Mouse (Mus musculus) liver, embryonic 12.5 days (tissue): ENCODE measurements around the gene Smco1. TPM values are rescaled to one million over a fixed set of nuclear protein-coding genes. Genes with fewer than 3 reads are reported as not detected.
A peak's percentile ranks its signal among the peaks of the same experiment; 100 is the strongest.
"Not testable (repeated sequence)": the region's sequence is repeated elsewhere in the genome, so short reads cannot be mapped to it uniquely, and the experiment has no call there.

Experiments used
- ATAC-seq: fragments of 200-750 bp; cut with Nextera tagmentation; 2 replicates; pipeline ENCODE4 v1.8.0; 2017; ENCODE audit warnings: moderate number of reproducible peaks, mild to moderate bottlenecking, moderate library complexity
- H3K27ac ChIP-seq: fragments of 300-500 bp; sonication (generic); 2 replicates; pipeline ENCODE4 v1.5.1; 2016; ENCODE audit warnings: mild to moderate bottlenecking
- H3K27me3 ChIP-seq: fragments of 300-500 bp; sonication (generic); replicated peaks from 2 replicates; pipeline ENCODE4 v1.6.1; 2016; ENCODE audit warnings: mild to moderate bottlenecking, moderate library complexity
- H3K36me3 ChIP-seq: fragments of 300-500 bp; sonication (generic); 2 replicates; pipeline ENCODE4 v1.6.1; 2016; ENCODE audit warnings: mild to moderate bottlenecking, moderate library complexity
- H3K4me1 ChIP-seq: fragments of 300-500 bp; sonication (generic); 2 replicates; pipeline ENCODE4 v1.6.1; 2016
- H3K4me2 ChIP-seq: fragments of 300-500 bp; sonication (generic); 2 replicates; pipeline ENCODE4 v1.6.1; 2016; ENCODE audit warnings: mild to moderate bottlenecking, moderate library complexity
- H3K4me3 ChIP-seq: fragments of 300-500 bp; sonication (generic); 2 replicates; pipeline ENCODE4 v1.5.1; 2016; ENCODE audit warnings: mild to moderate bottlenecking, moderate library complexity
- H3K9ac ChIP-seq: fragments of 300-500 bp; sonication (generic); 2 replicates; pipeline ENCODE4 v1.6.1; 2016; ENCODE audit warnings: mild to moderate bottlenecking, moderate library complexity
- H3K9me3 ChIP-seq: fragments of 300-500 bp; sonication (generic); replicated peaks from 2 replicates; pipeline ENCODE4 v1.6.1; 2016; ENCODE audit warnings: mild to moderate bottlenecking, moderate library complexity
- WGBS: fragments of 180-500 bp; shearing (Covaris S2); methylation state at CpG from one replicate; pipeline ENCODE4 v1.1.7; 2016; ENCODE audit not compliant: insufficient replicate concordance; 5-methylcytosine and 5-hydroxymethylcytosine counted together
- polyA plus RNA-seq: library from polyadenylated mRNA; unstranded; fragments of >200 nt; fragmentation: Nextera tagmentation; extraction: Ambion mirVana; gene quantifications from 2 replicates; pipeline ENCODE4 v1.2.1, GENCODE M21; 2016

Smco1 gene
- polyA plus RNA-seq, result not detected in 2 replicates

DNA sequence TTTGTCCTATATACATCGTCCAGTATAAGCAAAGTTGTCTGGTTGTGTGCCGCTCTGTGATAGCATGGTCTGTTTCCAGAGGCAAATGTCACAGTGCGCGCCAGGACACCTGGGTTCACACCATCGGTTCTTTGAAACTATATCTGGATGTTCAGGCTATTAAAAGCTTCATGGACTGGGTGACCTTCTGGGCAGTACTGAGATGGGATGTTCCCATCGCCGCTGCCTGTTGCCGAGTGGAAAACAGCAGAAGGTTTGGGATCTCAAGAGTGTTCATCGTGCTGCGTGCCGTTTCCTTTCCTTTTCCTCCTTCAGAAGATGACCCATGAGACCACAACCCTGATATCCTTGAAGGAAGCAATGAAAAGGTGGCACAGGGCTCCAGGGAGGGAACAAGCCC lies at the start of gene Smco1:
TSS of gene Smco1 (plus strand) at position 178 of the 400 bp plus-strand sequence.
- H3K9ac ChIP-seq, result no peak within 1 kb of the TSS
- H3K36me3 ChIP-seq, result no peaks in the 10 kb centered on the region
- H3K27ac ChIP-seq, result no peak within 1 kb of the TSS
- no peak within 1 kb of the TSS for H3K4me2 ChIP-seq
- no peak within 1 kb of the TSS for H3K4me3 ChIP-seq
- H3K27me3 ChIP-seq, result peaks cover 11% of the 10 kb centered on the region; the same call in 1 of the 2 replicates
- no peak for ATAC-seq
- H3K4me1 ChIP-seq, result peaks cover 2% of the 10 kb centered on the region; the same call in 1 of the 2 replicates
- H3K9me3 ChIP-seq, result no peaks in the 10 kb centered on the region
- 73% methylated on average over 11 of the region's 11 CpGs for WGBS

DNA sequence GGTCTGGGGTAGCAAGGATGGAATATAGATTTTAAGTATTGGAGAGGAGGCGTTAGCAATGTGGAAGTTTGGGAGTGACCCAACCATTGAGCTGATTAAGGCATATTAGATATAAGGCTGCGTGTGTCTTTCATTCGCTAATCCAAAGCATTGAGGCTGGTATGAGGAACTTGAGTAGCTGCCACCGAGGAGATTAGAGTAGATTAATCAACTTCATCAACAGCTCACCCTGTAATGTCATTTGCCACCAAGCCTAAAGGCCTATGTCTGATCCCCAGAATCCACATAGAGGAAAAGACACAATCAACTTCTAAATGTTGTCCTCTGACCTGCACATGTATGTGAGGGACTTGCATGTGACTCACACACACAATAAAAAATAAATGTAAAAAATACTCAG lies 49.5 kb upstream of the Smco1 start:
- no peaks in the 10 kb centered on the region for H3K36me3 ChIP-seq
- no peak for ATAC-seq
- no peaks in the 10 kb centered on the region for H3K4me1 ChIP-seq
- H3K4me3 ChIP-seq, result no peak overlapping the region
- 62% methylated on average over 4 of the region's 4 CpGs for WGBS
- H3K27ac ChIP-seq, result no peak overlapping the region
- H3K9ac ChIP-seq, result no peak overlapping the region
- H3K4me2 ChIP-seq, result no peak overlapping the region
- H3K9me3 ChIP-seq, result no peaks in the 10 kb centered on the region
- H3K27me3 ChIP-seq, result no peaks in the 10 kb centered on the region

DNA sequence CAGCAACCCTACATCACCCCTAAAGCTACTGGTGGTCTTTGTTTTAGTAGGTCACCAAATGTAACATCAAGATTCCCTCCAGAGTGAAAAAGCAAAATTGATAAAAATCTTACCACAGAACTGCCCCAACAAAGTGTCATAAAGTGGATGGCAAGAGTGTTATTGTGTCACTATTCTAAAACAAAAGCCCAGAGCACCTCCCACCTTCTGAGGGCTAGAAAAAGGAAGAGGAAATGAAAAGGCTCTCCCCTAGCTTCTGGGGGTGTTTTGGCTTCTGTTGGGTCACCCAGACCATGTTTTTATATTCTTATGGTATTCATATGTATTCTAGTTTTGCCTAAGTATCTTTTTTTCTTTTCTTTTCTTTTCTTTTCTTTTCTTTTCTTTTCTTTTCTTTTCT lies 48.9 kb upstream of the Smco1 start:
- Histone ChIP-seq H3K36me3 (no peaks in the 10 kb centered on the region), H3K27me3 (no peaks in the 10 kb centered on the region), H3K27ac (no peak overlapping the region), H3K4me3 (no peak overlapping the region), H3K9ac (no peak overlapping the region), H3K9me3 (no peaks in the 10 kb centered on the region), H3K4me1 (no peaks in the 10 kb centered on the region), H3K4me2 (no peak overlapping the region)
- ATAC-seq, result no peak

DNA sequence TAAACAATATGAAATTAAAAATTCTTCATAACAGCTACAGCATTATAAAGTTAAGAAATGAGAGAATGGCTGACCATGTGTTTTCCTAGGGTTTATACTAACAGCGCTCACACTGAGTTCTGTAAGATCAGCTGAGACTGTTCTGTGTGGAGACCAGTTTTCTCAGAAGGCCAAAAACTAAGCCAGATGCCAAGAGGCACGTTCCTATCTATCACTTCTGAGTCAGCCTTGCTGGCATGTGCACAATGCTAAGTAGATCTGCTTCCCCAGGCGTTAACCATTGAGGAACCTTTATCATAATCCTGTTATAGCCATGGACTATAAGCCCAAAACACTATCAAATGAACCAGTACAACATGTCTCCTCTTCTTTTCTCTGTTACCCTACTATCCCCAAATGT lies 39.2 kb upstream of the Smco1 start:
- not testable (repeated sequence) for H3K9me3 ChIP-seq, H3K27me3 ChIP-seq, H3K9ac ChIP-seq, ATAC-seq, H3K27ac ChIP-seq, H3K4me2 ChIP-seq, H3K4me3 ChIP-seq, H3K4me1 ChIP-seq
- 81% methylated on average over 3 of the region's 3 CpGs for WGBS
- H3K36me3 ChIP-seq, result peaks cover 59% of the 10 kb centered on the region

DNA sequence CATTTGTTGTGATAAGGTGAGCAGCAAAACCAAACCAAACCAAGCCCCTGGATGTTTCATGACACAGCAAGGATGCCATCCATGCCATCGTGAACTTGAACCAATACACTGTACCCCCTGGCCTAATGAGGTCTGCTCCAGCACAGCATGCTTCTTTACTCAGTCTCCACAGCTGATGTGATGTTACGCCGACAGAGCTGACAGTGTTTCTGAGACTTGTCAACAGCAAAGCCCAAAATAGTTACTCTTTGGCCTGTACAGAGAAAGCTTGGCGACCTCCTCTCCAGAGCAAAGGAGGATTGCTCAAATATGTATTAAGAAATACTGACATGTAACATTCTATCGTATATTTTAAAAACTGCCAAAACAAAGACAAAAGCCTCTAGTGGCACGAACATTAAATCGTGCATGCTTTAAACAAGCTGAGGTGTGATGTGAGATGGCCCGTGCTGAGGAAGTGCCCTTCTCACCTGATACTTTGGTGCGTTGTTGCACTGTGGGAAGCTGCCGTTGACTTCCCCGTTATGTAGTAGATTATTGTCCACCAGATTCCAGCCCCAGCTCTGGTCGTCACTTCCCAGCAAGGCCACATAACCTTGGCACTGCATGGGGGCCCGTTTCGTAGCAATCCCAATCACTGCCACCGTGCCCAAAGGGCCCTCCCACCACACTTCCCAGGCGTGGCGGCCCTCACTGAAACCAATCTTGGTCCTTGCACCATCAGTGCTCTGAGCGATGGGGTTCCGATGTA lies 33.2 kb upstream of the Smco1 start:
- no peak overlapping the region for H3K4me3 ChIP-seq

DNA sequence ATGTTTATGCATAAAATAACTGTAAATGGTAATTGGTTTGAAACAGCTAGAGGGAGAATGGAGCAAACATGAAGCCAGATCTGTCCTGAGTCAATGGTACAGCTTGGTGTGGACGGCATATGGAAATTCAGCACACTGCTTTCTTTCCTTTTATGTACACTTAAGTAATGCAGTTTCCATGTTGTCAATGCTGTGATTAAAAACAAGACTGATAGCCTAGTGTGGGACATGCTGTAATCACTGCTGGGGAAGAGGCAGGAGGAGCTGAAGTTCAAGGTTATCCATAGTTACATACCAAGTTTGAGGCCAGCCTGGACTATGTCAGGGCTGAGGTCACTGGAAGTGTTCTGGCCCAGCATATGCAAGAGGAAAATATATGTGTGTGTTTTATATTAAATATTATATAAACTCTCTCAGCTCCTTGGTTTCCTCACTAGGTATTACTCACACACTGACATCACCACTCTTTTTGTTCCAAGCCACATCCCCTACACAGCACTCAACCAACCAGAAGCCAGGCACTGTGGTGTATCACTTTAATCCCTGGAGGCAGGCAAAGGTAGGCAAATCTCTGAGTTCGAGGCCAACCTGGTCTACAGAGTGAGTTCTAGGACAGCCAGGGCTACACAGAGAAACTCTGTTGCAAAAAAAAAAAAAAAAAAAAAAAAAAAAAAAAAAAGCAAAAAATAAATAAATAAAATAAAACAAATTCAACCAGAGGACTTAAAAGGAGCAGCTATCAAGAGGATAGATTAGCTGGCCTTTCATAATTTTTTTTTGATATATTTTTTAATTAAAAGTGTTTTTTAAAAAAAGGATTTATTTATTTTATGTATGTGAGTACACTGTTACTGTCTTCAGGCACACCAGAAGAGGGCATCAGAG lies 31.6 kb upstream of the Smco1 start:
- no peak overlapping the region for H3K27ac ChIP-seq

More for the DNA sequence above, 33.2 kb upstream of the Smco1 start:
- H3K4me1 ChIP-seq, result peaks cover 2% of the 10 kb centered on the region
- WGBS, result 83% methylated on average over 19 of the region's 19 CpGs
- H3K9ac ChIP-seq, result no peak overlapping the region
- H3K27me3 ChIP-seq, result no peaks in the 10 kb centered on the region
- H3K36me3 ChIP-seq, result peaks cover 57% of the 10 kb centered on the region
- ATAC-seq, result no peak
- H3K9me3 ChIP-seq, result no peaks in the 10 kb centered on the region
- H3K27ac ChIP-seq, result no peak overlapping the region
- no peak overlapping the region for H3K4me2 ChIP-seq

DNA sequence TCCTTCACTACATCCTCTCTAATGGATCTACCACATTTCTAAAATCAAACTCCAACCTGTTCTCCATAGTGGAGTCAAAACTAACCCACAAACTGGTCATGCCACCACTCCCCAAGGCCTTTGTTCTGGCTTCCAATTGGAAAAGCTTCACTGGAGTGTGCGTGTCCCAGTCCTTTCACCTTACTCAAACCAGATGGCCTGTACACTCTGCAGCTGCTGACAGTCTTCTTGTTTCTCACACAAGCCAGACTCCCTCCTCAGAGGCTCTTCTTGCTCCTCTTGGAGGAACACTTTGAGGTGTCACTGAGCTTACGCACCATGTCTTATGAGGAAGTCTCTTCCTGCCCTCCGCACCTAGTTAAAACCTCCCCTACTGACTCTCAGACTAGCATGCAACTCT lies 27.4 kb upstream of the Smco1 start:
- no peak for ATAC-seq
- no peak overlapping the region; the same call in 1 of the 2 replicates for H3K9ac ChIP-seq
- no peaks in the 10 kb centered on the region for H3K9me3 ChIP-seq
- peaks cover 14% of the 10 kb centered on the region for H3K36me3 ChIP-seq
- H3K27me3 ChIP-seq, result no peaks in the 10 kb centered on the region
- peaks cover 38% of the 10 kb centered on the region for H3K4me1 ChIP-seq
- WGBS, result 87% methylated on average over 3 of the region's 3 CpGs
- no peak overlapping the region for H3K27ac ChIP-seq
- no peak overlapping the region for H3K4me3 ChIP-seq
- peak overlapping the region; percentile 7; the same call in 1 of the 2 replicates for H3K4me2 ChIP-seq

More for the DNA sequence above, 31.6 kb upstream of the Smco1 start:
- Histone ChIP-seq H3K4me2 (no peak overlapping the region), H3K4me3 (no peak overlapping the region), H3K9ac (no peak overlapping the region), H3K27me3 (no peaks in the 10 kb centered on the region), H3K9me3 (no peaks in the 10 kb centered on the region), H3K36me3 (peaks cover 47% of the 10 kb centered on the region), H3K4me1 (peaks cover 14% of the 10 kb centered on the region)
- no peak for ATAC-seq
- 73% methylated on average over 2 of the region's 2 CpGs for WGBS

DNA sequence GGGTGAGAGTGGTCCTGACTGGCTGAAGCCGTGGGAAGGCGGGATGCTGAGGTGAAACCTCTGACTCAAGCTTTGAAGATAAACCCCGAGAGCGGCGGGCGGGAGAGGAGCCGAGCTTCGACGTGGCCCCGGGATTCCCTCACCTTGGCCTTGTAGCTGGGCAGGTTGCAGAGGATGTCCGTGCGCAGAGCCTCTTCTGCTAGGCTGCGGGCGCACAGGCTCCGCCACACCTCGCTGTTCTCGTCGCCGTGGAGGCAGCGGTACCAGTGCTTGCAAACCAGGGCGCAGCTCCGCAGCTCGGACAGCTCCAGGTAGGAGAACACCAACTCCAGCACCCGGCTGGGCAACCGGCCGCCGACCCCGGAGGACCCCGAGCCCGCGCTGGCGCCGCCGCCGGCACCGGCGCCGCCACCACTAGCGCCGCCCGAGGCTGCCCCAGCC lies 24.9 kb upstream of the Smco1 start:
- Histone ChIP-seq H3K27ac (peak overlapping the region; percentile 97), H3K4me1 (peaks cover 38% of the 10 kb centered on the region), H3K36me3 (peaks cover 10% of the 10 kb centered on the region), H3K9me3 (no peaks in the 10 kb centered on the region), H3K9ac (peak overlapping the region; percentile 92), H3K27me3 (no peaks in the 10 kb centered on the region), H3K4me3 (peak overlapping the region; percentile 88), H3K4me2 (peak overlapping the region; percentile 88)
- ATAC-seq, result peak; percentile 42
- WGBS, result under 1% methylated on average over 41 of the region's 41 CpGs

DNA sequence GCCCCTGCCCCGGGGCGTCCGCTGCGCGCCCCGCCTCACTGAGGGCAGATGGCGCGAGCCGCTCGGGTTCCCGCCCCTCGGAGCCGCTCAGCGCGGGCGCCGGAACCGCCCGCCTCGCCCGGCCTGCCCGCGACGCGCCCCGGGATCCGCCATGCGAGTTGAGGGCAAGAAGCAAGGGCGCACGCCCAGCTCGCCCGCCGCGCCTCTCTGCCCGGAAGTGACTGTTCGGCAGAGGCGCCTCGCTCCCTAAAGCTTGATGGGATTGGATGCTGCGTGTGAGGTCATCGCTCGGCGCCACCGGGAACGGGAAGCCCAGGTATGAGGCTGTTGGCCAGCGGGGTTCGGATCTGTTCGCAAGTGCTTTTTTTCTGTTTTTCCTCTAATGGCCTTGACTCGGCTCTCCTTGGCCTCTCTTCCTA lies 24.3 kb upstream of the Smco1 start, which contains the start of the genes Fbxo45 and Wdr53:
TSS of gene Fbxo45 (minus strand) at position 207 of the 419 bp plus-strand sequence.
TSS of gene Wdr53 (plus strand) at position 276 of the 419 bp plus-strand sequence.
- peaks cover 14% of the 10 kb centered on the region for H3K36me3 ChIP-seq
- H3K4me3 ChIP-seq, result peak within 1 kb of the TSS; percentile 88
- ATAC-seq, result peak; percentile 97
- H3K9ac ChIP-seq, result peak within 1 kb of the TSS; percentile 92
- no peaks in the 10 kb centered on the region for H3K9me3 ChIP-seq
- under 1% methylated on average over 48 of the region's 48 CpGs for WGBS
- peaks cover 38% of the 10 kb centered on the region for H3K4me1 ChIP-seq
- peak within 1 kb of the TSS; percentile 88 for H3K4me2 ChIP-seq
- H3K27me3 ChIP-seq, result no peaks in the 10 kb centered on the region
- H3K27ac ChIP-seq, result peak within 1 kb of the TSS; percentile 97

DNA sequence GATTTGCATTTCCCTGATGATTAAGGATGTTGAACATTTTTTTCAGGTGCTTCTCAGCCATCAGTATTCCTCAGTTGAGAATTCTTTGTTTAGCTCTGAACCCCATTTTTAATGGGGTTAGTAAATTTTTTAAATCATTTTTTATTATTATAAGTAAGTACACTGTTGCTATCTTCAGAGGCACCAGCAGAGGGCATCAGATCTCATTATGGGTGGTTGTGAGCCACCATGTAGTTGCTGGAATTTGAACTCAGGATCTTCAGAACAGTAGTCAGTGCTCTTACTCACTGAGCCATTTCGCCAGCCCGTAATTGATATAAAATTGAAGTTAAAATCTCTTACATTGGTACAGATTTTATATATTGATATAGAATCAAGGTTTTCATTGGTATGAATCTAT lies 7.0 kb upstream of the Smco1 start:
- H3K27me3 ChIP-seq, H3K9me3 ChIP-seq, H3K4me2 ChIP-seq, H3K4me3 ChIP-seq, H3K36me3 ChIP-seq, H3K27ac ChIP-seq, H3K9ac ChIP-seq, ATAC-seq, H3K4me1 ChIP-seq: not testable (repeated sequence)
- 60% methylated on average over 2 of the region's 2 CpGs for WGBS

DNA sequence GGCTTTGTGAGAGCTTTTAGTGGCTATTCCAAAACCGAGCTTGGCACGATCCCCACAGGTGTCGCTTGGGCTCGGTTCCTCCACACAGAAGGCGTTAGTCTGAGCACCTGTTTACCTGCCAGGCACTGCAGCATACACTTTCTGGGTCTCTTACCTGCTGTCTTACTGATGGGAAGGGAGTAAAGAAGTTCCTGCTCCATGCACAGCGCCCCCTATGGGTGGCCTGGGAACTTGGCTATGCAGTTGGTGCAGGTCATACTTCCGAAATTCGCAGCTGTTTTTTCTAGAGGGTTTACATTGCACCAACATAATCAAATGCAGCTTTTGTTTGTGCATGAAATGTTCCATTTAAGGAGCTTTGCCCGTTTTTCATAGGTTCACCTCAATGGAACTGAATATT lies 2.1 kb downstream of the Smco1 start:
- H3K36me3 ChIP-seq, result no peaks in the 10 kb centered on the region
- ATAC-seq, result no peak
- no peak overlapping the region for H3K4me2 ChIP-seq
- no peaks in the 10 kb centered on the region for H3K9me3 ChIP-seq
- H3K4me1 ChIP-seq, result peaks cover 10% of the 10 kb centered on the region
- peaks cover 6% of the 10 kb centered on the region; the same call in 1 of the 2 replicates for H3K27me3 ChIP-seq
- no peak overlapping the region for H3K4me3 ChIP-seq
- 57% methylated on average over 9 of the region's 9 CpGs for WGBS
- H3K27ac ChIP-seq, result no peak overlapping the region
- H3K9ac ChIP-seq, result no peak overlapping the region

DNA sequence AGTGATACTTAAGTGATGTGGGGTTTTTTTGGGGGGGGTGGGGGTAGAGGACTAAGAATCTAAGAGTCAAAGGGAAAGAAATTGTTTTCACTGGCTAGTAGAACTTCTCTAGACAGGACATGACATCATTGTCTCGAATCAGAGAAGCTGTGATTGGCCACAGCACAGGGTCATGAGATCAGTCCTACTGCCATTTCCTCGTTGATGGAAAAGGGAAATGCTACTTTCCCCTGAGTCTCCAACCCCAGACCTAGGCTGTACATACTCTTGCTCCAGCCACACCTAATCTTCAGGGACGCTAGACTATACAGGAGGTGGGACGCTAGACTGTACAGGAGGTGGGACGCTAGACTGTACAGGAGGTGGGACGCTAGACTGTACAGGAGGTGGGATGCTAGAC lies 3.8 kb downstream of the Smco1 start:
- no peak for ATAC-seq
- H3K27me3 ChIP-seq, result peaks cover 5% of the 10 kb centered on the region; the same call in 1 of the 2 replicates
- WGBS, result 73% methylated on average over 6 of the region's 6 CpGs

More for the DNA sequence above, 3.8 kb downstream of the Smco1 start:
- H3K4me2 ChIP-seq, result no peak overlapping the region
- peaks cover 4% of the 10 kb centered on the region for H3K9me3 ChIP-seq
- peaks cover 5% of the 10 kb centered on the region for H3K36me3 ChIP-seq
- no peak overlapping the region for H3K4me3 ChIP-seq
- H3K27ac ChIP-seq, result no peak overlapping the region
- H3K9ac ChIP-seq, result no peak overlapping the region
- peaks cover 22% of the 10 kb centered on the region for H3K4me1 ChIP-seq
